Mouse (Mus musculus) lung, postnatal 0 days (tissue): ENCODE data around the gene Zmpste24. TPM values are rescaled to one million over a fixed set of nuclear protein-coding genes. Genes with fewer than 3 reads are reported as not detected.

ENCODE experiments used
- ATAC-seq: fragments of 200-750 bp; cut with Nextera tagmentation; 2 replicates; pipeline ENCODE4 v1.8.0; 2017; ENCODE audit warnings: moderate library complexity
- DNase-seq: peaks from one replicate; pipeline ENCODE4 v3.0.0-alpha.2; 2016; ENCODE audit warnings: low spot score
- H3K27ac ChIP-seq: fragments of 300-500 bp; sonication (generic); 2 replicates; pipeline ENCODE4 v1.5.1; 2014; ENCODE audit warnings: antibody characterized with exemption, mild to moderate bottlenecking, low read length, mixed read lengths
- H3K27me3 ChIP-seq: fragments of 300-500 bp; sonication (generic); replicated peaks from 2 replicates; pipeline ENCODE4 v1.6.1; 2014; ENCODE audit warnings: low read length, mixed read lengths; ENCODE audit not compliant: insufficient read depth
- H3K36me3 ChIP-seq: fragments of 300-500 bp; sonication (generic); 2 replicates; pipeline ENCODE4 v1.6.1; 2014; ENCODE audit warnings: low read length, mixed read lengths; ENCODE audit not compliant: insufficient read depth
- H3K4me1 ChIP-seq: fragments of 300-500 bp; sonication (generic); 2 replicates; pipeline ENCODE4 v1.6.1; 2014; ENCODE audit warnings: antibody characterized with exemption, low read depth, low read length, mixed read lengths; ENCODE audit not compliant: insufficient read depth
- H3K4me2 ChIP-seq: fragments of 300-500 bp; sonication (generic); replicated peaks from 2 replicates; pipeline ENCODE4 v1.6.1; 2014; ENCODE audit warnings: low read depth, mild to moderate bottlenecking, low read length, moderate library complexity, mixed read lengths
- H3K4me3 ChIP-seq: fragments of 300-500 bp; sonication (generic); 2 replicates; pipeline ENCODE4 v1.5.1; 2014; ENCODE audit warnings: low read depth, low read length
- H3K9ac ChIP-seq: fragments of 300-500 bp; sonication (generic); replicated peaks from 2 replicates; pipeline ENCODE4 v1.6.1; 2014; ENCODE audit warnings: low read depth, mild to moderate bottlenecking
- H3K9me3 ChIP-seq: fragments of 300-500 bp; sonication (generic); 2 replicates; pipeline ENCODE4 v1.6.1; 2016; ENCODE audit warnings: low read length, mixed read lengths
- CTCF ChIP-seq: IDR thresholded peaks from 2 replicates; pipeline ENCODE4 v1.5.1; 2016; ENCODE audit warnings: antibody characterized with exemption, mild to moderate bottlenecking
- EP300 ChIP-seq: IDR thresholded peaks from 2 replicates; pipeline ENCODE4 v1.6.1; 2016; ENCODE audit warnings: antibody characterized with exemption, mild to moderate bottlenecking, control low read depth
- WGBS: fragments of 180-500 bp; shearing (Covaris S2); extraction: QIAGEN DNeasy Blood & Tissue Kit; methylation state at CpG from one replicate; pipeline ENCODE4 v1.1.7; 2014; 5-methylcytosine and 5-hydroxymethylcytosine counted together
- polyA plus RNA-seq: library from polyadenylated mRNA; unstranded; fragments of >200 nt; fragmentation: Nextera tagmentation; extraction: Ambion mirVana; gene quantifications from 2 replicates; pipeline ENCODE4 v1.2.1, GENCODE M21; 2015

Gene Zmpste24
- polyA plus RNA-seq = 24.8 and 28.6 TPM in 2 replicates

DNA sequence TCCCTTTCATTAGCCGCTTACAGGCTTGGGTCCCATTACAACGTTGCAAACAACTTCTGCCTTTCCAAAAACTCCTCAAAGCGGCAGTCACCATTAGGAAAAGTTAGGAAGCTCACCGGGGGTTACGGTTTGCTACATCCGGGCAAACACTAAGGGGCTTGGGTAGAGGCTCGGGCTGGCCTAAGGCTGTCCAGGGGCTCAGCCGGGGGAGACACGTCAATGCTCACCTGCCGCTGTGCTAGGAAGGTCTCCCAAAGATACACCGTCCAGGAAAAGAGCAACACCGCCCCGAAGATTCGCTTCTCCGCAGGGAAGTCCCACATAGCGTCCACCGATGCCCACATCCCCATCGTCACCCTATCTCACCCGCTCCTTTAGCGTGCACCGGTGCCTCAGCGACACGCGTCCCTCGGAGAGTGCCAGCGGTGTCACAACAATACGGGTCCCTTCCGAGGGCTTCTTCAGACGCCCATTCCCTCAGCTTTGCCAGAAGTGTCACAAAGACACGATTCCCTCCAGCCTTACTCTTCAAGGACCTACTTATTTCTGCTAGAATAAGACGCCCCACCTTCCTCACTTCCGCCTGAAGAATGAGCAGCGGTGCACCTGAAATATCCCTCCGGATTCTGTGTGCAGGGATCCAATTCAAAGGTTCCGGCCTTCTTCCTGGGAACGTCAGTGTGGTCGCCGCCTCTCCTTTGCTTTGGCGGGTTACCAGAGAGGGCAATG is at the start of gene Zmpste24:
Gene Zmpste24, minus strand, starts transcription at position 592 of the 729 bp plus-strand sequence.
- Histone ChIP-seq H3K9ac (peak within 1 kb of the TSS; percentile 65), H3K4me2 (peak within 1 kb of the TSS; percentile 78), H3K4me3 (peak within 1 kb of the TSS; percentile 72), H3K27me3 (no peaks in the 10 kb centered on the region), H3K4me1 (no peaks in the 10 kb centered on the region; the same call in 1 of the 2 replicates), H3K27ac (peak within 1 kb of the TSS; percentile 65), H3K9me3 (no peaks in the 10 kb centered on the region), H3K36me3 (0 out of 2 replicates have a peak, but pooled peaks cover 6% of the 10 kb centered on the region)
- peak; percentile 93 for DNase-seq
- under 1% methylated on average over 35 of the region's 39 CpGs for WGBS
- ATAC-seq = peak; percentile 90
- no peak for TF ChIP-seq CTCF
- no peak for TF ChIP-seq EP300

- ATAC-seq (no peak), DNase-seq (no peak)
- Histone ChIP-seq H3K4me1 (no peaks in the 10 kb centered on the region), H3K36me3 (no peaks in the 10 kb centered on the region), H3K27ac (no peak within 1 kb of the TSS), H3K9me3 (no peaks in the 10 kb centered on the region), H3K27me3 (no peaks in the 10 kb centered on the region), H3K9ac (no peak within 1 kb of the TSS), H3K4me2 (no peak within 1 kb of the TSS), H3K4me3 (no peak within 1 kb of the TSS)
- no peak for TF ChIP-seq EP300
- TF ChIP-seq CTCF = no peak
- 89% methylated on average over 2 of the region's 2 CpGs for WGBS
These were observed 11.1 kb upstream of the Zmpste24 start, which contains the start of gene Tmco2 for GRCm38 (mm10) chr4:121109126-121109525. Tmco2 (minus strand) TSS chr4:121109226.

GRCm38 (mm10) chr4:121103304-121103703 is 5.3 kb upstream of the Zmpste24 start:
- Histone ChIP-seq H3K4me1 (no peaks in the 10 kb centered on the region), H3K9me3 (no peaks in the 10 kb centered on the region), H3K9ac (no peak overlapping the region), H3K27ac (no peak overlapping the region), H3K4me3 (no peak overlapping the region), H3K27me3 (no peaks in the 10 kb centered on the region), H3K36me3 (no peaks in the 10 kb centered on the region), H3K4me2 (no peak overlapping the region)
- WGBS = 81% methylated on average over 4 of the region's 4 CpGs
- TF ChIP-seq CTCF = no peak
- no peak for TF ChIP-seq EP300
- DNase-seq (no peak), ATAC-seq (no peak)

- Histone ChIP-seq H3K27ac (no peak overlapping the region), H3K36me3 (0 out of 2 replicates have a peak, but pooled peaks cover 9% of the 10 kb centered on the region), H3K4me2 (no peak overlapping the region), H3K4me3 (no peak overlapping the region), H3K4me1 (no peaks in the 10 kb centered on the region), H3K27me3 (no peaks in the 10 kb centered on the region), H3K9me3 (no peaks in the 10 kb centered on the region), H3K9ac (no peak overlapping the region)
- 89% methylated on average over 4 of the region's 4 CpGs for WGBS
- DNase-seq (no peak), ATAC-seq (no peak)
- TF ChIP-seq CTCF (no peak), EP300 (no peak)
These were observed 7.8 kb downstream of the Zmpste24 start for GRCm38 (mm10) chr4:121090211-121090610.

GRCm38 (mm10) chr4:121088696-121089095 is 9.3 kb downstream of the Zmpste24 start:
- Histone ChIP-seq H3K4me1 (no peaks in the 10 kb centered on the region), H3K9ac (no peak overlapping the region), H3K27ac (no peak overlapping the region), H3K27me3 (no peaks in the 10 kb centered on the region), H3K36me3 (0 out of 2 replicates have a peak, but pooled peaks cover 9% of the 10 kb centered on the region), H3K9me3 (no peaks in the 10 kb centered on the region), H3K4me3 (no peak overlapping the region), H3K4me2 (no peak overlapping the region)
- DNase-seq = no peak
- ATAC-seq = no peak
- WGBS = 97% methylated on average over 2 of the region's 2 CpGs
- TF ChIP-seq EP300 = no peak
- no peak for TF ChIP-seq CTCF

DNA sequence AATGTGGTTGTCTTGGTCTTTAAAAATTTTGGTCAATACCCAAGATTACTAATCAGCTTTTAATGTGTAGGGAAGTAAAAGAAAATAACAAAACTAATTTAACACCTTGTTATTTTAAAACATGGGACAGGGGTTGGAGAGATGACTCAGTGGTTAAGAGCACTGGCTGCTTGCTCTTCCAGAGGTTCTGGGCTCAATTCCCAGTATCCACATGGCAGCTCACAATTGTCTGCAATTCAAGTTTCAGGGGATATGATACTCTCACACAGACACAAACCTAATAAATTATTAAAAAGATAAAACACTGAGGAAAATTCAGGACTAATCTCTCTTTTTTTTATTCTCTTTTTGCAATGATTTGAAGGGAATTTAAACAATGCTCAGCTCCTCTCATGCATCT is 13.5 kb downstream of the Zmpste24 start:
- H3K36me3 ChIP-seq = peaks cover 3% of the 10 kb centered on the region; the same call in 1 of the 2 replicates

More for the DNA sequence above, 13.5 kb downstream of the Zmpste24 start:
- no peaks in the 10 kb centered on the region for H3K4me1 ChIP-seq
- ATAC-seq (no peak), DNase-seq (no peak)
- TF ChIP-seq EP300 = no peak
- TF ChIP-seq CTCF = no peak
- no peak overlapping the region for H3K4me2 ChIP-seq
- H3K27me3 ChIP-seq = no peaks in the 10 kb centered on the region
- no peak overlapping the region for H3K27ac ChIP-seq
- no peaks in the 10 kb centered on the region for H3K9me3 ChIP-seq
- H3K4me3 ChIP-seq = no peak overlapping the region
- no peak overlapping the region for H3K9ac ChIP-seq
